Mouse (Mus musculus) lung, postnatal 4 days (tissue): ENCODE measurements around the gene Alg5.
"Not testable (repeated sequence)": the region's sequence is repeated elsewhere in the genome, so short reads cannot be mapped to it uniquely, and the experiment has no call there.

Experiments
- DNase-seq, 2 experiments: peaks; one replicate each; pipeline ENCODE4 v3.0.0; 2021

Alg5 gene

GRCm38 (mm10) chr3:54737317-54737716, 2.0 kb downstream of the Alg5 start:
- DNase-seq, result no peak

- no peak for DNase-seq
Measured at GRCm38 (mm10) chr3:54741965-54742364, 6.6 kb downstream of the Alg5 start.

- DNase-seq, result peak in 1 of 2 experiments; percentile 31
Measured at GRCm38 (mm10) chr3:54745799-54746198, 10.5 kb downstream of the Alg5 start.

- DNase-seq, result no peak
Measured at GRCm38 (mm10) chr3:54753411-54753810, 18.1 kb downstream of the Alg5 start.

- peak; percentile 71 to 88 for DNase-seq
Measured at GRCm38 (mm10) chr3:54755145-54756041, 20.1 kb downstream of the Alg5 start, which contains the start of gene Smad9. Smad9 (plus strand) TSS chr3:54755582.

- peak; percentile 42 to 75 for DNase-seq
Measured at GRCm38 (mm10) chr3:54756058-54756457, 20.7 kb downstream of the Alg5 start.

- DNase-seq, result no peak
Measured at GRCm38 (mm10) chr3:54757446-54757845, 22.1 kb downstream of the Alg5 start.

GRCm38 (mm10) chr3:54759211-54759610, 23.9 kb downstream of the Alg5 start:
- no peak for DNase-seq

GRCm38 (mm10) chr3:54760321-54761115, 25.2 kb downstream of the Alg5 start:
- no peak for DNase-seq

- DNase-seq, result peak; percentile 22 to 63
Measured at GRCm38 (mm10) chr3:54761258-54761657, 25.9 kb downstream of the Alg5 start.

- DNase-seq, result peak; percentile 18 to 49
Measured at GRCm38 (mm10) chr3:54764418-54764817, 29.1 kb downstream of the Alg5 start.

GRCm38 (mm10) chr3:54765521-54765920, 30.2 kb downstream of the Alg5 start:
- DNase-seq, result not testable (repeated sequence)

- no peak for DNase-seq
Measured at GRCm38 (mm10) chr3:54766034-54766433, 30.7 kb downstream of the Alg5 start.

GRCm38 (mm10) chr3:54766811-54767210, 31.5 kb downstream of the Alg5 start:
- no peak for DNase-seq

- DNase-seq, result no peak
Measured at GRCm38 (mm10) chr3:54768592-54768991, 33.3 kb downstream of the Alg5 start.

- DNase-seq, result no peak
Measured at GRCm38 (mm10) chr3:54769349-54770275, 34.3 kb downstream of the Alg5 start.

- no peak for DNase-seq
Measured at GRCm38 (mm10) chr3:54773613-54774012, 38.3 kb downstream of the Alg5 start.

- no peak for DNase-seq
Measured at GRCm38 (mm10) chr3:54775989-54776631, 40.8 kb downstream of the Alg5 start.

- no peak for DNase-seq
Measured at GRCm38 (mm10) chr3:54790601-54791000, 55.3 kb downstream of the Alg5 start.

- no peak for DNase-seq
Measured at GRCm38 (mm10) chr3:54791822-54792677, 56.7 kb downstream of the Alg5 start.

GRCm38 (mm10) chr3:54793762-54794161, 58.4 kb downstream of the Alg5 start:
- DNase-seq, result no peak
